In the genomic region with DNA sequence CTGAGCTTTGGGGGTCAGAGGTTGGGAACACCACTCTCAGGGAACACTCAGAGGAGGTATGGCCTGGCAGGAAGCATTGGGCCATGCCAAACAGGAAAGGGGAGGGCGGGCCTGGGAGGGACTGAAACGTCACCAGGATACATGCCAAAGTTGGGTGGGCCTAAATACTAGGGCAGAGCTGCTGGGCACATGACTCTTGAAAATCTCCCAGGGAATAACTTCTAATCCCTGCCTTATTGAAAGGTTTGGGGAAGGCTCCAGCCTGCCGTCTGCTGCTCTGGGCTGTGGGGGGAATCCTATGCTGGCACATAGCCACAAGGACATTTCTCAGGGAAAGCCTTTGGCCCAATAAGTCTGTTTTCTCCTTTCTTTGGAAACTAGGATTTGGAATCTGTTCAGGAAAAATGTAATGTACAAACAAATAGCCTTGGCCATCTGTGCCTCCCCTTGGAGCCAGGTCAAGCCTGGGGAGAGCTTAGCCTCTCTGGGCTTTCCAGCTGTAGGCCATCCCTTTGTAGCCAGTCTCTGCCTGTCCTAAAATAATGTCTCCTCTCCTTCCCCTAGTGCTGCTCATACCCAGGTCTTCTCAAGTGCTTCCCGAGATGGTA, we compare ENCODE assay signal across 8 mouse cellular contexts. TPM values are rescaled to one million over a fixed set of nuclear protein-coding genes. Genes with fewer than 3 reads are reported as not detected.
DNase-seq lines count a peak whose midpoint lies in the region; ATAC-seq lines count a peak whose summit lies in the region.

No protein-coding gene starts in this region.

- peak overlapping the region; percentile 73 for H3K27ac ChIP-seq in heart, embryonic 13.5 days (replicated peaks)

- no peak overlapping the region for H3K4me3 ChIP-seq in heart, embryonic 13.5 days

- peaks cover 25% of the 10 kb centered on the region for H3K4me1 ChIP-seq in heart, embryonic 13.5 days

- H3K9me3 ChIP-seq in heart, embryonic 13.5 days, result no peaks in the 10 kb centered on the region

- ATAC-seq in common myeloid progenitor, adult 5-6 weeks (replicated peaks; ENCODE audit: low read depth, poor library complexity, severe bottlenecking), result peak; percentile 34; the same call in 1 of the 2 replicates
- peak; percentile 62; the same call in 1 of the 2 replicates for ATAC-seq in heart, embryonic 13.5 days (ENCODE audit: extremely low read depth, insufficient number of reproducible peaks, low FRiP score, low TSS enrichment)

- intact Hi-C loops in left cerebral cortex, postnatal 4 days (cut with DNase I), result no loop called here

- H3K4me2 ChIP-seq in heart, embryonic 13.5 days, result no peak overlapping the region

- no peaks in the 10 kb centered on the region for H3K27me3 ChIP-seq in heart, embryonic 13.5 days (replicated peaks)

- DNase-seq in left cerebral cortex, postnatal 4 days, result peak; percentile 78
- no peak for DNase-seq in left cerebral cortex, adult 11 months (ENCODE audit: low spot score)
- peak; percentile 78 to 86 for DNase-seq in kidney, postnatal 36 days
- peak; percentile 28 for DNase-seq in ovary, postnatal 10 days (ENCODE audit: low spot score)
- no peak for DNase-seq in frontal cortex, postnatal 10 days (ENCODE audit: low spot score in 2 of 2)
- DNase-seq in embryo, embryonic 10.5 days (ENCODE audit: low spot score), result no peak

- H3K36me3 ChIP-seq in heart, embryonic 13.5 days, result no peaks in the 10 kb centered on the region

- WGBS in heart, embryonic 13.5 days, result 44% methylated on average over 4 of the region's 4 CpGs

- no peak overlapping the region for H3K9ac ChIP-seq in heart, embryonic 13.5 days

RNA-seq across cellular contexts. Expression of a gene that starts 30.6 kb away (rescaled TPM):
- total RNA-seq in left cerebral cortex, postnatal 4 days (2021), result 10 to 100 TPM; 35.5 to 37.4 TPM
- total RNA-seq in common myeloid progenitor, adult 5-6 weeks (2017), result 292 and 381 TPM in 2 replicates
- polyA plus RNA-seq in heart, embryonic 13.5 days (2015; fragmentation: Nextera tagmentation; extraction: Ambion mirVana), result 67.7 and 72.3 TPM in 2 replicates

Comparison
In these comparisons a context has a peak if more than half of its experiments do, and no peak if none do; other contexts are left out.
1. DNase-seq: peak in left cerebral cortex, postnatal 4 days (single experiment), kidney, postnatal 36 days (2 of 2) and ovary, postnatal 10 days (single experiment); none in left cerebral cortex, adult 11 months (single experiment), frontal cortex, postnatal 10 days (0 of 2) and embryo, embryonic 10.5 days (single experiment).